Mouse (Mus musculus) lung, postnatal 10 days (tissue): ENCODE measurements around the gene Myom1.

Experiments
- DNase-seq: peaks from one replicate; pipeline ENCODE4 v3.0.0; 2021

The Myom1 gene

DNA sequence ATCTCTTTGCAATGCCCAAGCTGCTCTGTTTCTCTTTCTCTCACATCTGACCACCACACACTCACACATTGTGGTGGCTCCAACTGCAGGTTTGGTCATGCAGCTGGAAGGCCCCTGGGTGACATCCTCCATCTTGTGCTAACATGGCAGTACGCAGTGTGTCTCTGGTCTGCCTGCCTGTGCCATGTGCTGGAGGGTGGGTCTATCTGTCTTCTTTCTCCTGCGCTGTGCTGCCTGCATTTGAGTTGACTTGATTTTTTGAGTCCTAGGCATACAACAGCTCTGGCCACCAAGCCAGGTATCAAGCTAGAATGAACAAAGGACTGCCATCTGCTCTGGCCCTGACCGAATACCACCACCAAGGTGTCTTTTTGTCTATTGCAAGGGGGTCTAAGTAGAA lies 15.7 kb downstream of the Myom1 start:
- no peak for DNase-seq

- DNase-seq = no peak
Observed at GRCm38 (mm10) chr17:71018616-71019308, 16.3 kb downstream of the Myom1 start.

- DNase-seq = no peak
Observed at GRCm38 (mm10) chr17:71019309-71019655, 16.8 kb downstream of the Myom1 start.

DNA sequence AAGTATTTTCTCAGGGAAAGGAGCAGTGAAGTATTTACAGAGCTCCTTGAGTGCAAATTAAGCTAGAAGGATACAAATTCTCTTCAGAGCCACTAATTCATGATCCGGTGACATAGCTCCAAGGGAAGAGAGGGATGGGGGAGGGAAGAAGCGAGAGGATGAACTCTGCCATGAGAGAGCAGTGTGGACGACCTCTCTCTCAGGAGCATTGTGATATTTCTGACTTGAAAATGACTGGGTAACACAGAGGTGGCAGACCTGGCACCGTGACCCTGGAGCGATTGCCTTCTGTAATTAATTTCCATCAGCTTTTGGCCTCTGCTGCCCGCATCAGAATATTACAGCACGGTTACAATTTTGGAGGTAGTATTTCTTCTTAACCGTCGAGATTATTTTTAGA lies 17.4 kb downstream of the Myom1 start:
- DNase-seq = no peak

DNA sequence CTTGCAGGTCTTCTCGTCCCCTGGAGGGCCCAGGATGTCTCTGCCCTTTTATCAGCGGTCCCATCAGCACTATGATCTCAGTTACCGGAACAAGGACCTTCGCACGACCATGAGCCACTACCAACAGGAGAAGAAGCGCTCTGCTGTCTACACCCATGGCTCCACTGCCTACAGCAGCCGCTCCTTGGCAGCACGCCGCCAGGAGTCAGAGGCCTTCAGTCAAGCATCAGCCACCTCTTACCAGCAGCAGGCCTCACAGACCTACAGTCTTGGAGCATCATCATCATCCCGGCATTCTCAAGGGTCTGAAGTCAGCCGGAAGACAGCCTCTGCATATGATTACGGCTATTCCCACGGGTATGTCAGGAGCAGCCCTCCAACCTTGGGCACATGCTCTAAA lies 20.4 kb downstream of the Myom1 start:
- no peak for DNase-seq

GRCm38 (mm10) chr17:71024071-71024470 lies 21.6 kb downstream of the Myom1 start:
- DNase-seq = no peak

DNA sequence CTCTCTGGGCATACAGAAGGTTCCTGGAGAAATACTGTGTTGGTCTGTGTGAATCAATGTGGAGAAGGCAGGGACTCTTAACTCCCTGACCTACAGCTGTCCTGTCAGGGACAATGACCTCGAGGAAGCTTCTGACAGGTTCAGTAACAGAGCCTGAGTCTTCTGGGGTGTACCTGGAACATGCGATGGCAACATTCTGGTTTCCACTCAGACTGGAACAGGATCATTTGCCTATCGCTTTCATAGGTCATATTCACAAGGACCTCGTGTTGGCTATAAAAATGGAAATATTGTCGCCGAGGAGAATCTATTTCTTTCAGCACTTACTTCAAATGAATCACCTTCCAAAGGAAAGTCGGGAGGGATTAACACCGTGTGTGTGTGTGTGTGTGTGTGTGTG lies 23.5 kb downstream of the Myom1 start:
- no peak for DNase-seq

DNA sequence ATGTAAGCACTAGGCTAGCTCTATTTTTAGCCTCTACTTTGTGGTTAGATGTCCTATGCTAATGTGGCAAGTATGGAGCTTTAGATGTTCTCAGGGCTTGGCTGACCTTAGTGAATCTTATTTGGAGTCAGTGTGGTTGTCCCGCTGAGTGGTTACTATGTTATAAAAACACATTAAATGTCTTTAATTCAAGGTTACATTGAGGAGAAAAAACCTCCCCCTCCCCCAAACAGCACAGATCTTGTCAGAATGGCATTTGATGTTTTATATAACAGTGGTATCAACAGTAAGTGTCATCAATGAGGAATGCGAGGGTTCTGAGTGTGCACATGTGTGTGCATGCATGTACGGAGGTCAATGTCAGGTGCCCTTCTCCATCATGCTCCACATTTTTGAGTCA lies 24.8 kb downstream of the Myom1 start:
- DNase-seq = no peak

DNA sequence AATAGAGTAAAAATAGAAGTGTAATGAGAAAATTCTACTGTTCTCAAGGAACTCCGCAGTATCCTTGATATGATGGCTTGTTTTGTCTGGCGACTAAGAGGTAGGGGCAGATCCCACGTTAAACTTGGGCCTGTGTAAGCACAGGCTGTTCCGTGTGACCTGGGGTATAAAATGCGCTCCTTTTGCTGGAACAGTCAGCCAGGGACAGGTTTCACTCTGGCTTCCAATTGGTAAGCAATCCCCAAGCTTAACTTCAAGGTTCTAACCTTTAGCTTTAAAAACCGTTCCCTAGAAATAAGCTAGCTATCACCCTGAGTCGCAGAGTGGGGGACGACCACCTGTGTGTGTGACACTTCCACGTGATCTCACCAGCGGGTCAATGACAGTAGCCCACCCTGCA lies 30.3 kb downstream of the Myom1 start:
- no peak for DNase-seq

- no peak for DNase-seq
Observed at GRCm38 (mm10) chr17:71034472-71034871, 32.0 kb downstream of the Myom1 start.

DNA sequence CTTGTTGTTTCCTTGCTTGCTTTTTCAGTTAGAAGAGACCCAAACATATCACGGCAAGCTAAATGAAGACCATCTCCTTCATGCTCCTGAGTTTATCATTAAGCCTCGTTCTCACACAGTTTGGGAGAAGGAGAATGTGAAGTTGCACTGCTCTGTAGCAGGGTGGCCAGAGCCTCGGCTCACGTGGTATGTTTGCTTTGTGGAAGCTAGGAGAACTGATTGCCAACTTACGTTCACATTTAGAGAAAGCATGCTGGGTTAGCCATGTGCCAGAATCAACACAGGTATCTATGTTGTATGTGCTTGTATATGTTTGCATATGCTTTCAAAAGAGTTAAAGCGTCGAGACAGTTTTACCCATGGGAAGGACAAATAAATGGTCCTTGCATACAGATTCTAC lies 34.8 kb downstream of the Myom1 start:
- no peak for DNase-seq

DNA sequence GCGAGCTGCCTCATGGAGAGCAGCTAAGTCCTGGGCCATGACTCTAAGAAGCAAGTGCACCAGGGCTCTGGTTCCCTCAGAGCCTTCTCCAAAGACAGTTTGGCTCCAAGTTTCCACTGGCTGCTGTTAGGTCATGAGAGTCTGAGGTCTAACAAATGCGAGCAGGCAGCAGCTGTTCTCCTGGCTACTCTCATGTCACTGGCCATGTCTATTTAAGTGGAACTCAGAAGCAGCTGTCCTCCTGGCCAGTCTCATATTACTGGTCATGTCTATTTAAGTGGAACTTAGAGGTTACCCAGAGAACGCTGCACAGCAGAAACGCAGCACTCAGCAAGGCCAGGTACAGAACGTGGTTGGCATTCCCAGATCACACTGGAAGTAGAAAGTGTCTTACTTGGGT lies 36.4 kb downstream of the Myom1 start:
- DNase-seq = peak; percentile 36

- peak; percentile 48 for DNase-seq
Observed at GRCm38 (mm10) chr17:71039851-71040581, 37.6 kb downstream of the Myom1 start.

- no peak for DNase-seq
Observed at GRCm38 (mm10) chr17:71040582-71040880, 38.1 kb downstream of the Myom1 start.

DNA sequence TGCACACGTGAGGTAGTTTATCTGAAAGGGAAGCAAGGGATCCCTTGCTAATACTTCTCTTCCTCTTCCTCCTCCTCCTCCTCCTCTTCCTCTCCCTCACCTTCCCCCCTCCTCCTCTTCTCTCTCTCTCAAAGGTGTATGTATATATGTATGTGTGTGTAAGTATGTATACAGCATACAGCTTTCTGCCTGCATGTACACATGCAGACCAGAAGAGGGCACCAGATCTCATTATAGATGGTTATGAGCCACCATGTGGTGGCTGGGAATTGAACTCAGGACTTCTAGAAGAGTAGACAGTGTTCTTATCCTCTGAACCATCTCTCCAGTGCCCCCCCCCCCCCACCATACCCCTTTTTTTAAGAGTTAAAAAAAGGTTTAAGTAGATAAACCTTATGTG lies 40.2 kb downstream of the Myom1 start:
- DNase-seq = no peak

GRCm38 (mm10) chr17:71045591-71045990 lies 43.2 kb downstream of the Myom1 start:
- no peak for DNase-seq

DNA sequence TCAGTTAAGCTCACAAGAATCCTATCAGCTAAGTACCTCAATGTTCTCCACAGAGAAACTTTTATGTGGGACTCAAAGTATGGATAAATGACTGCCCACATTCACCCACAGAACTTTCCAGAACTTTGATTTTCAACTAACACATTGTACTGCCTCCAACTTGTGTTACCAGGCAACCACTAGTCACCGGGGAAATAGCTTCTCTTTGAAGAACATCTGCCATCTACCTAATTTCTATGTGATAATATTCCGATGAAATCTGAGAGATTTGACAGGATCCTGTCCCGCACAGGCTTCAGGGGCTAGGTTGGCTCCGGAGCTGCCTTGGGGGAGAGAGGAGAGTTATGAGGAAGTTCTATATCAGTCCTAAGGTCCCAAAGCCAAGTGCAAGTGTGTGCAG lies 44.4 kb downstream of the Myom1 start:
- no peak for DNase-seq

DNA sequence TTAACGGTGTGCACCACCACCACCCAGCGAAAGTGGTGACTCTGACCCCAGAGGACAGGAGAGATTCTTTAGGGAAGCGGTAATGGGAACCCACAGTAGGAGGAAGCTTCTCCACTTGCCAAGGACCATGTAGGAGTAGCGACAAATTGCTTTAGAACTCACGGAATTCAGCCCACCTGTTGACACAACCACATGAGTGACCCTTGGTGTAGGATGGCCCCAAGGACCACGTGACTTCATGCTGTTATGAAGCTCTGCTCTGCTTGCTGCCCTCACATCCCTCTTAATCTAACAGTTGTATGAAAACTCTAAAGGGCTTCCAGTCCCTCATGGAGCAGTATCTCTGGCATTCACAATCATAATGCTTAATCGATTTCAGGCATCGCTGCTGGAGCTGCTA lies 46.9 kb downstream of the Myom1 start:
- DNase-seq = no peak

DNA sequence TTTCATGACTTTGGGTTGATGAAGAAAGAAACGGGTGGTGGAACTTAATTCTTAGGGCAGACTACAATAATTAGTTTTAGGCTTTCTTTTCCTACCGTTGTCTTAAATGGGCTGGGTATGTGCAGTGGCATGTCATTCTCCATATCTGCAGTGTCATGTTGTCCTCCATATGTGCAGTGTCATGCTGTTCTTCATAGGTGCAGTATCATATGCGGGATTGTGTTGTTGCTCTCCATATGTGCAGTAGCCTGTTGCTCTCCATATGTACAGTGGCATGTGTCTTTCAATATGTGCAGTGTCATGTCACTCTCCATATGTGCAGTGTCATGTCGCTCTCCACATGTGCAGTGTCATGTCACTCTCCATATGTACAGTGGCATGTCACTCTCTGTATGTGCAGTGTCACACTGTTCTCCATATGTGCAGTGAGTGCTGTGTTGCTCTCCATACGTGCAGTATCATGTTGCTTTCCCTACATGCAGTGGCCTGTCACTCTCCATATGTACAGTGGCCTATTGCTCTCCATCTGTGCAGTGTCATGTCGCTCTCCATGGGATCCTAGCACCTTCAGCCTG lies 50.8 kb downstream of the Myom1 start:
- no peak for DNase-seq

DNA sequence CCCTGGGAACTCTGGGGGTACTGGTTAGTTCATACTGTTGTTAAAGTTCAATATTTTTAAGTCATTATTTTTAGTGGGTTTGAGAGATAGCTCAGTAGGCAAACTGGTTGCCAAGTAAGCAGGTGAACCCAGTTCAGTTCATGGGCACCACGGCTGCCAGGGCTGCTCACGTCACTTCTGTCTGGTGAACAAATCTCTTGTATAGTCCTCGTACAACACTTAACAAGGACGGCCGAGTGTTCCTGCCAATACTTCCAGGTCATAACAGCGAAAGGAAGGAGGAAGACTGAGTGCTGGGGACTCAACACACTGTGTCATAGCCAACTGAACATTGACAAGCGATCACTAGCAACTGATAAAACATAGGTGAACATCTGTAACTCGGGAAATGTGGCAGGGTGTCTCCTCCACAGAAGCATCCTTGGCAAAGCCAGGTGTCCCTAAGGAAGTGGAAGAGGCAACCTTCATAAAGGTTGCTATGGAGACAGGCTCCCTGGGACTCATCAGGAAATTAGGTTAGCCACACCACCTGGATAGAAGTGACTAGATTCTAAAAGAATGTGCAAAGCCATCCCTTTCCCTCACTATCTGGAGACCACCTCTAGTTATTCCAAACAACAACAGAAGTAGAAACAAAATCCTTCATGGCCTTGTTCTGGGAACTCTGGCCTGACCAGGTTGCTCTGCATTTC lies 52.9 kb downstream of the Myom1 start:
- DNase-seq = no peak

- DNase-seq = no peak
Observed at GRCm38 (mm10) chr17:71056405-71056804, 54.0 kb downstream of the Myom1 start.

- no peak for DNase-seq
Observed at GRCm38 (mm10) chr17:71057758-71058157, 55.3 kb downstream of the Myom1 start.

DNA sequence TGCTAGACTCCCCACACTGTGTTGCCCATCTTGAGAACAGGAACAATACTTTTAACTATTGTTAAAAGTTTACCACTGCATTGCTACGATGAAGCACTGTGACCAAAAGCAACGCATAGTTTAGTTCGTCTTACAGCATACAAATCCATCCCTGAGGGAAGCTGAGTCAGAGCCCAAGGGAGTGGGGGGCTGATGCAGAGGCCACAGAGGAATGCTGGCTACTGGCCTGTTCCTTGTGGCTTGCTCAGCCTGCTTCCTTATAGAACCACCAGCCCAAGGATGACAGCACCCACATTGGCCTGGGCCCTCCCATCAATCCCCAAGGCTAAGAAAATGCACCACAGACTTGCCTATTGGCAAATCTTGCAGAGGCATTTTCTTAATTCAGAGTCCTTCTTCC lies 56.8 kb downstream of the Myom1 start:
- DNase-seq = no peak

DNA sequence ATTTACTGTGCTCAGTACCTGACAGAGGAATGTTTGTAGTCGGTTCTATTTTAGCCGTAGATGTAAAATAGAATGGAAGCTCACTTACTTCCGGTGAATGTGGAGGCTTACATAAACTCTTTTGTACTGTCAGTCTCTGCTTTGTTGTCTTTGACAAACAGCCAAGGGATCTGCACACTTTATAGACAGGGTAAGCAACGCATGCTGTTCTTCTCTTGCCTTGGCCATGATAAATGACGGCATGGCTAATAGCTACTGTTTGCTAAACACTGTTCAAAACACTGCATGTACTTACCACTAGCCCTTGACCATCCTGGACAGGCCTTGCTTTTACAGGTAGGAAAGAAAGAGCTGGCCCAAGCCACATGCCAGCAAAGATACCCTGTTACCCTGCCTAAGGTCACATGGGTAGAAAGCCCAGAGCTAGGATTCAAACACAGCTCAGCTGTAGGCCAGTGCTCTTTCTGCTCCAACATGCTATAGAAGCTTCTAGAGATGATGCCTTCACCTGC lies 59.7 kb downstream of the Myom1 start:
- peak; percentile 35 for DNase-seq
